In the genomic region with DNA sequence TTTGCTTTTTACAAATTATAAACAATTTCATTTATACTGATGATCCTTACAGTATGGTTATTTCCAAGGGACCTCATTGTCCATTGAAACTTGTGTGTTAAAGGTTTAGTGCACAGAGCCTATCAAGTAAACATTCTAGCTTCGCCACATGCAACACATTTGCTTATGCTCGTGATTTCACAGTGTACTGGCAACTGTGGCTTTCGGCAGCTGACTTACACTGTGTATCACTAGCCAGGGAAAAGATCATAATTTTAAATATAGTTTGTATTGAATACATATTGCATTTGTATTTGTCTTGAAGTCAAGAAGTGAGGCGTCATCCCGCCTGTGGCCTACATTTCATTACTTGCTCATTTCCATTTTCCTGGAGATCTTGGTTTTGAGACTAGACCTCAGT, we compare ENCODE assay signal across 27 mouse cellular contexts.
"Had no signal": no experiment of that assay in that cellular context is flagged by ENCODE, and none has a peak within 500 bp of the region (broad histone marks: within the 10 kb centered on the region; RNA-seq: fewer than 3 reads in every experiment).

No protein-coding gene starts in this region.

- H3K4me2 ChIP-seq: heart, embryonic 12.5 days; hindbrain, embryonic 12.5 days; hindbrain, embryonic 14.5 days; intestine, embryonic 15.5 days; limb, embryonic 12.5 days; liver, embryonic 11.5 days; liver, embryonic 13.5 days had no signal

- H3K27ac ChIP-seq: gastrocnemius, adult 2 months; heart, embryonic 10.5 days; hindbrain, embryonic 10.5 days; hindbrain, embryonic 12.5 days; hindbrain, embryonic 14.5 days; intestine, embryonic 15.5 days; layer of hippocampus, adult 2 months; left cerebral cortex, adult 2 months; limb, embryonic 10.5 days; limb, embryonic 12.5 days; liver, embryonic 13.5 days had no signal

- H3K4me1 ChIP-seq: heart, embryonic 10.5 days; heart, embryonic 12.5 days; hindbrain, embryonic 10.5 days; intestine, embryonic 15.5 days; limb, embryonic 10.5 days; limb, embryonic 12.5 days; liver, embryonic 13.5 days had no signal

- H3K9ac ChIP-seq: heart, embryonic 12.5 days; hindbrain, embryonic 12.5 days; hindbrain, embryonic 14.5 days; intestine, embryonic 15.5 days; limb, embryonic 12.5 days; liver, embryonic 13.5 days had no signal

- ATAC-seq: hindbrain, embryonic 16.5 days; inflammation-experienced regulatory T-cells, adult 6 months; intestine, embryonic 15.5 days; intestine, postnatal 0 days had no signal

- H3K9me3 ChIP-seq: heart, embryonic 10.5 days; heart, embryonic 12.5 days; hindbrain, embryonic 10.5 days; hindbrain, embryonic 12.5 days; intestine, embryonic 15.5 days; limb, embryonic 10.5 days; limb, embryonic 12.5 days; liver, embryonic 13.5 days had no signal

- H3K27me3 ChIP-seq: heart, embryonic 12.5 days; hindbrain, embryonic 12.5 days; intestine, embryonic 15.5 days; limb, embryonic 12.5 days; liver, embryonic 13.5 days had no signal

- H3K4me3 ChIP-seq: gastrocnemius, adult 2 months; heart, embryonic 10.5 days; heart, embryonic 12.5 days; hindbrain, embryonic 10.5 days; hindbrain, embryonic 12.5 days; intestine, embryonic 15.5 days; layer of hippocampus, adult 2 months; left cerebral cortex, adult 2 months; limb, embryonic 10.5 days; limb, embryonic 12.5 days; liver, embryonic 13.5 days had no signal

- H3K36me3 ChIP-seq: heart, embryonic 10.5 days; heart, embryonic 12.5 days; hindbrain, embryonic 10.5 days; hindbrain, embryonic 12.5 days; intestine, embryonic 15.5 days; limb, embryonic 10.5 days; limb, embryonic 12.5 days; liver, embryonic 13.5 days had no signal

- DNase-seq: gastrocnemius, adult 2 months; gastrocnemius, postnatal 10 days; gastrocnemius, postnatal 25 days; heart, adult 18-20 months; heart, postnatal 10 days; heart, postnatal 4 days; kidney, adult 18-20 months; kidney, adult 8-10 months; kidney, postnatal 10 days; kidney, postnatal 25 days; kidney, postnatal 4 days; liver; liver, embryonic 13.5 days had no signal
